Mouse (Mus musculus) gastrocnemius, adult 18-20 months (tissue): ENCODE data around the gene Prrc2a. TPM values are rescaled to one million over a fixed set of nuclear protein-coding genes. Genes with fewer than 3 reads are reported as not detected.

Source experiments
- DNase-seq: peaks from one replicate; pipeline ENCODE4 v3.0.0; 2021; ENCODE audit warnings: low spot score
- long read RNA-seq, 2 experiments: library from polyadenylated mRNA; stranded (forward); transcript quantifications; one replicate each; pipeline ENCODE4 v2.0.0; 2021
- total RNA-seq, 2 experiments: library from RNA; stranded (reverse); gene quantifications; 2 replicates each; pipeline ENCODE4 v1.2.3; 2021

The Prrc2a gene
- total RNA-seq, result 100 to 1,000 TPM; 102 to 111 TPM
- long read RNA-seq, experiment 1, partial matches to known transcripts, result 6 of 8 reads
- long read RNA-seq, experiment 1, other reads (novel, unspliced or antisense), result 2 of 8 reads
- long read RNA-seq, experiment 2, partial matches to known transcripts, result 3 of 5 reads
- long read RNA-seq, experiment 2, other reads (novel, unspliced or antisense), result 2 of 5 reads

DNA sequence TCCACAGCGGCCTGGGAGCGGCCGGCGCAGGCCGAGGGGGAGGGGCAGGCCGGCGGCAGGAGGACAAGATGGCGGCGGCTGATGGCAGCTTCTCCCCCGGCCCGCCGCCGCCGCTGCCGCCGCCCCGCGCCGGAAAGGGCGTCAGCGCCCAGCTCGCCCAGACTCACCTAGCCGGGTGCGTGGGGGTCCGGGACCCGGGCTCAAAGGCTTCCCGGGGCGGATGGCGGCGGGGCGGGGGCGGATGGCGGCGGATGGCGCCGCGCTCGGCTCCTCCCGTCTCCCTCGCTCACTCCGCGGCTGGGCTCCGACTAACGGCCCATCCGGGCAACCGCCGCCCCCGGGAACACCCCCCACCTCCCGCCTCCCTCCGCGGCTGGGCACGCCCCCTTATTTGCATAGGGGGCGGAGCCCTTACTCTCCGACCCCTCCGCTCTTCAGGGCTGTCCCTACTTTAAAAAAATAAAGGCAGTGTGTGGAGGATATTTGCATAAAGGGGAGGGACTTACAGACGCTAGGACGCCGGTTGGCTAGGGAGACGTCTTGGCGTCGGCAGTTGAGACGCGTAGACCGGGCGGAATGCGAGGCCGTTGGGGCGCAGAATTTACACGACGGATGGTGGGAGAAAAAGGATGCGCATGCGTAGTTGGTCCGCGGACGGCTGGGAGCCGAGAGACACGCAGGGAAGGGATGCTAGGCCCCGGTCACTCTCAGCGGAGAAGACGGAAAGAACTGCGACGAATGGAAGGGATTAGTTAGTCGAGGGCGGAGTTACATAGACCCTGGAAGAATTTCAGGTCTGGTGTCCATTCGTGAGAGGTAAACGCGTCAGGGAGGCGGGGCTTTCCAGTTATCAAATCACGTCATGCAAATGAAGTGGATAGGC is at the start of gene Prrc2a:
Gene Prrc2a (minus strand): TSS at position 330 of the 883 bp plus-strand sequence.
- DNase-seq, result peak; percentile 98

DNA sequence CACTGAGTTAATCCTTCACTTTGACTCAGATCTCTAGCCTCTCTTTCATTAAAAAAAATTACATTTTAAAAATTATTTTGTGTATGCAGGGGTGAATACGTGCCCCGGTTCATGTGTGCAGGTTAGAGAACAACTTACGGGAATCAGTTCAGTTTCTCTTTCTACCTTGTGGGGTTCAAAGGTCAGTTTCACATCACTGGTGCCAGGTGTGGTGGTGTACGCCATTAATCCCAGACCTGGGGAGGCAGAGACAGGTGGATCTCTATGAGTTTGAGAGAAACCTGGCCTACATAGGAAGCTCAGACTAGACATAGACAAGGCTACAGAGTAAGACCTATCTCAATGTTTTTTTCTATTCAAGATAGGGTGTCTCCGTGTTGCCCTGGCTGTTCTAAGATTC is 48.4 kb upstream of the Prrc2a start:
- no peak for DNase-seq

GRCm38 (mm10) chr17:35210593-35210992 is 45.9 kb upstream of the Prrc2a start:
- DNase-seq, result no peak

DNA sequence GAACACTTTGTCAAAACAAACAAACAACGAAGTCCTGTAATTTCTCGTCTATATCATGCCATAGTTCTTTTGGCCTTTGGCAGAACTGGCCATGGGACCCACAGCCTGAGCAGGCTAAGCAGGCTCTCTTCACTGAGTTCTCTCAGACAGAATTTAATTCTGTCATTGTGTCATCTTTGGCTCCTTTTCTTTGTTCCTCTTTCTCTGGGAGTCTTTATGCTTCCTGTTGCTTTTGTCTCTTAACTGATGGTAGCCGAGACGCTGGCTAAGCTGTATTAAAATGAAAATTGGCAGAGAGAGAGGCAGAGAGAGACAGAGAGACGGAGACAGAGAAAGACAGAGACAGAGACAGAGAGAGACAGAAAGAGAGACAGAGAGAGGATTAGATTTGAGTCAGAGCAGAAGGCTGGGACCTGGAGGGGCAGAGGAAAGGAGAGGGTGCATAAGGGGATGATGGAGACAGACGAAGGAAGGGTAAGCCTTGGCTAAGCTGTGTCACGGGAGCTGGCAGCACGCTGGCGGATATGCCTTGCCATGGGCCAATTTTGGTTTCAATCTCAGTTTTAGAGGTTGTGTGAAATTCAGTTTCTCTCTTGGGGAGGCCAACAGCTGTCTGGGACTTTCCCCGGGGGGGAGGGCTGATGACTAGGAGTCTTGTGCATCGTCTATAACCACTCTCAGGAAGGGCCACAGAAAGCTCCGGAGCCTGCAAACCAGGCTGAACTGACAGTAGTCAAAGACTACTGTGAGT is 45.3 kb upstream of the Prrc2a start:
- DNase-seq, result no peak

GRCm38 (mm10) chr17:35205380-35205769 is 40.7 kb upstream of the Prrc2a start:
- no peak for DNase-seq

GRCm38 (mm10) chr17:35204494-35205379 is 40.0 kb upstream of the Prrc2a start, which contains the start of gene Lta:
Gene Lta (minus strand): TSS chr17:35205351.
- DNase-seq, result no peak

DNA sequence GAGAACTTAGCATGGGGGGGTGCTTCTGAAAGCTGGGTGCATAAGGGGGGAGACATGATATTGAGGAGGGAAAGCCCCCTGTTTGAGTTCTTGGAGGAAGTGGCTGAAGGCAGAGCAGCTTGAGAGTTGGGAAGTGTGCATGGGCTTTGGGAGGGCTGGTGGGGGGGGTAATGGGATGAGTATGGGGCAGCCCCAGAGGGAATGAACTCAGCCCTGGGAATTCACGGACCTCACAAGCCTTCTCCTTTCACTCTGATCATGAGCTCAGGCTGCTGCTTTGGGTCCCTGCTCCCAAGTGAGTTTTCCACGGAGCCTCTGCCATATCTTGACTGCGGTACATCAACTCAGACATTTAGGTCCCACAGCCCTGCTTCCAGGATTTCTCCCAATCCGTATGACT is 37.7 kb upstream of the Prrc2a start:
- DNase-seq, result no peak

GRCm38 (mm10) chr17:35201787-35202186 is 37.1 kb upstream of the Prrc2a start, which contains the start of gene Tnf:
Gene Tnf (minus strand): TSS chr17:35202007.
- peak; percentile 64 for DNase-seq

DNA sequence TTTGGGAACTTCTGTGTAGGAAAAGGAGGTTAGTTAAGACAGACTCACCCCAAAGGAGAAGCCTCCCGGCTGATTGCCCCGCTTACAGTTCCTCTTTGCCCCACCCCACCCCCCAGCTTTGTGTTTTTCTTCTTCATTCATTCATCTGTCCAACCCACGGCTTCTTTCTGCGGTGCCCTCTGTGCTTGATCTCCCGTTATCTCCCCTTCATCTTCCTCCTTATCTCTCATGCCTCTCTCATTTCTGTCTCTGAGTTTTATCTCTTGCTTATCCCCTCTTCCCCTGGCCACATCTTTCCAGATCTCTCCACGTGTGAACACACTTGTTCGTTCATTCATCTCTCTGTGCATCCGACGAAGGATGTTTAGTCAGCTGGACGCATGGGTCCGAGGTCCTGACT is 36.4 kb upstream of the Prrc2a start:
- no peak for DNase-seq

GRCm38 (mm10) chr17:35200398-35200797 is 35.7 kb upstream of the Prrc2a start:
- DNase-seq, result no peak

- no peak for DNase-seq
Measured at GRCm38 (mm10) chr17:35198946-35199345, 34.2 kb upstream of the Prrc2a start.

GRCm38 (mm10) chr17:35198029-35198428 is 33.3 kb upstream of the Prrc2a start:
- no peak for DNase-seq

DNA sequence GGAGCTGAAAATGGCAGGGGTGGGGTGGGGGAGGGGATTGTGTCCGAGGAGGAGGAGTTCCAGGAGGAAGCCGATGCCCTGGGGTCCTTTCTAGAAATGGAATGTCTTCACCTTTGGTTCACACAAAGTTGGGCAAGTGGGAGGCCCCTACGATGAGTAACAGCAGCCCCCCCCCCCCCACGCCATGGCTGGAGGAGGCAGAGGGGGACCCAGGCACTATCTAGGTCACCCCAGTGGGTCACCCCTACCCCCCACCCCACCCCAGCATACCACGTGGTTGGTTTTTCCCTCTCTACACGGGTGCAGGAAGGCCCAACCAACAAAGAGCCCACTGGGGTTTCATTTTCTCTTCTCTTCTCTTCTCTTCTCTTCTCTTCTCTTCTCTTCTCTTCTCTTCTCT is 32.4 kb upstream of the Prrc2a start:
- no peak for DNase-seq

DNA sequence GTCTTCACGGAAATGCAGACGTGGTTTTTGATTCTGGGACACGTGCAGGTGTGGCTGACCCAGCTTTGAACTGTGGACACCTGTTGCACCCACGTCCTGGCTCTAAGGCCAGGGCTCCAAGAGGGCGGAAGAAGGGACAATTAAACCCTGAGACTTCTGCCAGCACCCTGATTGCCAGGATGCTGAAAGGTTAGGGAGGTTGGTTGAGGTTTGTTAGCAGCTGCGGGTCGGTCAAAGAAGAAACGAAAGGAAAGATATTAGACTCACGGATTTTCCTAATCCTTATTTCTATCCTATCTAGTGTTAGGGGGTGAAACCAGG is 31.6 kb upstream of the Prrc2a start:
- DNase-seq, result no peak

DNA sequence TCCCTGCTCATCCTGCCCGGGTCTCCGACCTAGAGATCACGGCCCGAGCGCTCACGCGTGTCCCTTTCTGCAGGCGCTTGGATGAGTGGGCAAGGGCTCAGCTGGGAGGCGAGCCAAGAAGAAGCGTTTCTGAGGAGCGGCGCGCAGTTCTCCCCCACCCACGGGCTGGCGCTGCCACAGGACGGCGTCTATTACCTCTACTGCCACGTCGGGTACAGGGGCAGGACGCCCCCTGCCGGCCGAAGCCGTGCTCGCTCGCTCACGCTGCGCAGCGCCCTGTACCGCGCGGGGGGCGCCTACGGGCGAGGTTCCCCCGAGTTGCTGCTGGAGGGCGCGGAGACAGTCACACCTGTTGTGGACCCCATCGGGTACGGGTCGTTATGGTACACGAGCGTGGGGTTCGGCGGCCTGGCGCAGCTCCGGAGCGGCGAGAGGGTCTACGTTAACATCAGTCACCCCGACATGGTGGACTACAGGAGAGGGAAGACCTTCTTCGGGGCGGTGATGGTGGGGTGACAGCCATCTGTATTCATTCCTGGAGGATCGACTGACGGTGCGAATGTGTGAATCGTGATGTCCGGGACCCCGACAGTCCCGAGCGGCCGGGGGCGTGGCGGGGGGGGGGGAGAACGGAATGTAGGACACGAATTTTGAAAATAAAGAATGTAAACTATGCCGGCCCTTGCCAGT is 31.1 kb upstream of the Prrc2a start:
- DNase-seq, result peak; percentile 70

DNA sequence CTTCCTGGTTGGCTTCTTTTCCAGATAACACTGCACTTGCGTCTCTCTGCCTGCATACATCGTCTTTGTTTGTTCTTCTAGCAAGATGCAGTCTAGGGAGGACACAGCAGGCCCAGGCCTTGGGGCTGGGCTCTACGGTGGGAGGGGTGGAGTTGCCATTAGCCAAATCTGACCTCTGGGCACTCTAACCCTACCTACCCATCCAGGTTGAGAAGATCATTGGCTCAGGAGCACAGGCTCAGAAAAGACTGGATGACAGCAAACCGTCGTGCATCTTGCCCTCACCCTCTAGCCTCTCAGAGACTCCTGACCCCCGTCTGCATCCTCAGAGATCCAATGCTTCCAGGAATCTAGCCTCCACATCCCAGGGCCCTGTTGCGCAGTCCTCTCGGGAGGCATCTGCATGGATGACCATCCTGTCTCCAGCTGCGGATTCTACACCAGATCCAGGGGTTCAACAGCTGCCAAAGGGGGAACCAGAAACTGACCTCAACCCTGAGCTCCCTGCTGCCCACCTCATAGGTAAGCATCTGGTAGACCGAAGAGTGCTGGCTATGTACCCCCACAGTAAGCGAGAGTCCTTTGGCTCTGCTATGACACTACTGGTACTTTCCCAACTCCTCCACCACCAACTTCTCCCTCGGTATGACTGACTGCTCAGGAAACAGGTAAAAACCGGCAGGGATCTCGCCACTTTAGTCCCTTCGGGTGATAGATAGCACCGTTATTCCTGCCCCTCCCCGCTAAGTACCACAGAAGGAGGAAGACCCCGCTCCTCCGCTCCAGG is 30.3 kb upstream of the Prrc2a start:
- DNase-seq, result no peak

DNA sequence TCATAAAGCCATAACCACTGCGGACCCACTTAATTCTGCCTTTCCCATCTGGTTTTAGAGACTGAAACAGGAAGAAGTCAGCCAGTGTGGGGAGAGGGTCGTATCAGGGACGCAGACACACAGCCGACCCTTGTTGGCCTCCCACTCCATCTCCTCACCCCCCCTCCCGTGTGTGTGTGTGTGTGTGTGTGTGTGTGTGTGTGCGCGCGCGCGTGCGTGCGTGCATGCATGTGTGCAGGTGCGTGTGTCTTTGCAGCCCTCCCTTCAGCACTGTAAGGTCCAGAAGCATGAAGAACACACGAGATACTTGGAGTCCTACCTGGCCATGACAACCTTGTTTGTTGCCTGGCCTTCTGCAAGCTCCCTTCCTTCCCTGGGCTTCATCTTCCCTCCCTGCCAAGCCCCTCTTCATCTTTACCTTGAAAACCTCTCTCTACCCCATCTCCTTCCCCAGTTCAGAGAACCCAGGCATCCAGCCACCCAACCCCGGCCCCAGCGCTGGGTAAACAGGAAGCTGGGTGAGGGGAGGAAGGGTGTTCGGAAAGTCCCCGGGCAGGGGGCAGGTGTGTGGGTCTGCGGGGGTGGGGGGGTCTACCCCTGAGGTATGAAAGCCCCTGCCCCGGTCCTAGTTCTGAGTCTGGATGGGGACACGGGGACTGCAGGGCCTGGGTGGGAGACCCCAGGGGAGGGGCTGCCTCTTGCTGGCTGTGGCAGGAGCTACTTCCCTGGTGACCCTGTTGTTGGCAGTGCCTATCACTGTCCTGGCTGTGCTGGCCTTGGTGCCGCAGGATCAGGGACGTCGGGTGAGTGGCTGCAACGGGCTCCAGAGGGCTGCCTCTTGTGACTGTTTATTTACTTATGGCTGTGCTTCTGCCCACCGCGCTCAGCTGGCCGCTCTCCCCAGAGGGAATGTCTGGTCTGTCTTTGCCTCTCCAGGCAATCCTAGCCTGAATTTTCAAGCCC is 29.5 kb upstream of the Prrc2a start, which contains the start of gene Ltb:
Gene Ltb (plus strand): TSS at position 559 of the 963 bp plus-strand sequence.
- no peak for DNase-seq

GRCm38 (mm10) chr17:35192924-35193323 is 28.2 kb upstream of the Prrc2a start:
- no peak for DNase-seq

- no peak for DNase-seq
Measured at GRCm38 (mm10) chr17:35191723-35192122, 27.0 kb upstream of the Prrc2a start.
